Mouse (Mus musculus): Measurements from ENCODE around the gene Arrb2. TPM values are rescaled to one million over a fixed set of nuclear protein-coding genes. Genes with fewer than 3 reads are reported as not detected.
"Not testable (repeated sequence)": the region's sequence is repeated elsewhere in the genome, so short reads cannot be mapped to it uniquely, and the experiment has no call there.

The Arrb2 gene
- polyA plus RNA-seq, 1 experiment from 2014 or later, result 22.5 TPM

GRCm38 (mm10) chr11:70463970-70464369, 31.5 kb downstream of the Arrb2 start:
- POLR2A ChIA-PET, result interaction anchor here (1.4 kb wide), 1 partner anchor 12 kb away, joined by 4 read pairs; no protein-coding TSS in a partner anchor
- CTCF ChIA-PET, result interaction anchor here (1.9 kb wide), 1 partner anchor 24 kb away, joined by 3 read pairs; no protein-coding TSS in a partner anchor
- in situ Hi-C loops (cut with MboI; ENCODE audit: low pct_unique_long_range_greater_than_20kb), result no loop called here
- ATAC-seq (no peak), DNase-seq (ENCODE audit: low read depth, low spot score) (no peak)
- TF ChIP-seq CTCF (IDR thresholded peaks at IDR 0.05), result no peak
- no peaks in the 10 kb centered on the region for H3K27me3 ChIP-seq

- no peak for ATAC-seq
- no peak for TF ChIP-seq CTCF (IDR thresholded peaks at IDR 0.05)
- POLR2A ChIA-PET, result interaction anchor here (1.4 kb wide), 1 partner anchor 13 kb away, joined by 4 read pairs; no protein-coding TSS in a partner anchor
- in situ Hi-C loops (cut with MboI; ENCODE audit: low pct_unique_long_range_greater_than_20kb), result no loop called here
- H3K27me3 ChIP-seq, result no peaks in the 10 kb centered on the region
- CTCF ChIA-PET, result no interaction called here
- DNase-seq (ENCODE audit: low read depth, low spot score), result no peak
Observed at GRCm38 (mm10) chr11:70465211-70465610, 32.8 kb downstream of the Arrb2 start.

GRCm38 (mm10) chr11:70465824-70466223, 33.4 kb downstream of the Arrb2 start:
- no peak for DNase-seq (ENCODE audit: low read depth, low spot score)
- ATAC-seq, result no peak

DNA sequence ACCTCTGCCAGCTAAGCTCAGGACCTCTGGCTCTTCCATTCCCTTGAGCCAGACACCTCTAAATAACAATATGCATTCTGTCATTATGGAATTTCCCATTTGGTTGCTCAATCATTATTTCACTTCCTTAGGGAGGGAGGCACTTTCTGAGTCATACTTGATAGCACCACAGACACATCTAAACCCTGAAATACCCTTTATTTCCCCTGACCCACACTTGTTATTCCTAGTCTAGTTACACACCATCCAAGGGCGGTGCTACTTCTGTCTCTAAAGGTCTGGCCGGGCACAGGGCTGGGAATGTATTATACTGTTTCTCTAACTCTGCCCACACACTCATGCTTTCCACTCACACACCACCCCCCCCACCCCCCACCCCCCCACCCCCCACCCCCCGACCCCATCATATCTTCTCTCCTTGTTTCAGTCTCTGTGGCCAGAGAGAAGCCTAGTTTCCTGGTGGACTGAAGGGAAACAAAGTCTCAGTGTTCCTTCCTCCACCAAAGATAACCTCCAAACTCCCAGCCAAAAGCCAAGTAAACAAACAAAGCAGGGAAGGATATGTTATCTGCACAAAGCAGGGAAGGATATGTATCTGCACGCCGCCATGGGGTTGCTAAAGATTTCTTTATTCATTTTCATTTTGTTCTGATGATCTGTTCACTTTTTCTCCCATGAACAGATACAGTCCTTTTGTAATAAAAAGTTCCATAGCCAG, 35.6 kb downstream of the Arrb2 start:
- ATAC-seq, result no peak
- ChIA-PET CTCF (interaction anchor here (1.1 kb wide), 2 partner anchors 15 to 16 kb away, joined by 3 read pairs; partner anchors contain the start of gene Med11), POLR2A (no interaction called here)
- TF ChIP-seq CTCF (IDR thresholded peaks at IDR 0.05), result no peak
- in situ Hi-C loops (cut with MboI; ENCODE audit: low pct_unique_long_range_greater_than_20kb), result no loop called here
- DNase-seq (ENCODE audit: low read depth, low spot score), result peak; percentile 73
- no peaks in the 10 kb centered on the region for H3K27me3 ChIP-seq

More at GRCm38 (mm10) chr11:70465824-70466223, 33.4 kb downstream of the Arrb2 start:
- POLR2A ChIA-PET, result no interaction called here
- in situ Hi-C loops (cut with MboI; ENCODE audit: low pct_unique_long_range_greater_than_20kb), result no loop called here
- H3K27me3 ChIP-seq, result no peaks in the 10 kb centered on the region
- no peak for TF ChIP-seq CTCF (IDR thresholded peaks at IDR 0.05)
- CTCF ChIA-PET, result no interaction called here

DNA sequence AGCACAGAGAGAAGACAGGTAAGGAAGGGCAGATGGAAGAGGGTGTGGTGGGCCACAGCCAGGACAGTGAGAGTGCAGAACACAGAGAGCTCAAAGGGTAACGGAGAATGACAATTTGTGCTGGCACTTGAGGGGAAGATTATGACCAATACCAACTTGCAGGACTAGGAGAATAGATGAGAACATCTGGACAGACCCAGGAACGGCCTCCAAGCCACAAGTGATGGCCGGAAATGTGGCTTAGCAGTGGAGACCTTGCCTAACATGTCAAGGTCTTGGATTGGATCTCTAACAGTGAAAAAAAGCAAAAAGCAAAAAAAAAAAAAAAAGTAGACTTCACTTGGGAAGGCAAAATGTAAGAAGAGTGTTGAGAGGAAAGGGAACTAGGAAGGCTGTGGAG, 37.3 kb downstream of the Arrb2 start:
- ATAC-seq (no peak), DNase-seq (ENCODE audit: low read depth, low spot score) (no peak)
- ChIA-PET POLR2A (no interaction called here), CTCF (interaction anchor here (1.5 kb wide), 1 partner anchor 30 kb away, joined by 4 read pairs; no protein-coding TSS in a partner anchor)
- in situ Hi-C loops (cut with MboI; ENCODE audit: low pct_unique_long_range_greater_than_20kb), result no loop called here
- no peaks in the 10 kb centered on the region for H3K27me3 ChIP-seq
- no peak for TF ChIP-seq CTCF (IDR thresholded peaks at IDR 0.05)

GRCm38 (mm10) chr11:70472716-70473115, 40.3 kb downstream of the Arrb2 start:
- ATAC-seq (no peak), DNase-seq (ENCODE audit: low read depth, low spot score) (no peak)
- TF ChIP-seq CTCF (IDR thresholded peaks at IDR 0.05), result no peak
- in situ Hi-C loops (cut with MboI; ENCODE audit: low pct_unique_long_range_greater_than_20kb), result no loop called here
- ChIA-PET CTCF (no interaction called here), POLR2A (no interaction called here)
- H3K27me3 ChIP-seq, result no peaks in the 10 kb centered on the region

GRCm38 (mm10) chr11:70473291-70473690, 40.9 kb downstream of the Arrb2 start:
- in situ Hi-C loops (cut with MboI; ENCODE audit: low pct_unique_long_range_greater_than_20kb); ATAC-seq; POLR2A ChIA-PET; H3K27me3 ChIP-seq; CTCF ChIA-PET; DNase-seq (ENCODE audit: low read depth, low spot score): not testable (repeated sequence)

DNA sequence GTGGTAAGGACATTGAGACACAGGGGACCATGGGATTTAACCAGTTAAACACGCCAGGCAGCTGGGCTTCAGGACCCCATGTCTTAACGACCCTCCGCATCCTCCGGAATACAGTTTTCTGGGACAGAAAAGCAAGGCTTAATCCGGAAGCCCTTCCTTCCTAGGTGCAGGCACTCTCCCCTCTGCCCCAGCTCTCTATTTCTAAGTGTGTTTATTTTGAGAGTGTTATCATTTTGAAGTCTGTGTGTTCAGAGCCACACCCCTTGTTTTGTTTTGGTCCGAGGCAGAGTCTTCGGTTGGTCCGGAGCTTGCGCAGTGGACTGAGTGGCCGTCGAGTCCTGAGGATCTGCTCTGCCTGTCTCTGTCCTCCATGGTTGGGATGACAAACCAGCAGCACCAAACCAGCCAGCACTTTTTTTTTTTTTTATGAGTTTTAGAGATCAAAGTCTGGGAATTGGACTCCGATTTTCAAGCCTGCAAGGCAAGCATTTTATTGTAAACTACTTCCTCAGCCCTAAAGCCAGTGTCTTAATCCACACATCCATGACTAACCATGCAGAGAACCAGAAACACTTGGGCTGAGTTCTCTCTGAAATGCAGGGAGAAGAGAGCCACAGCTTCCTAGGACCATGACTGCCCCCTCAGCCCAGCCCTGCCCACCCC, 42.6 kb downstream of the Arrb2 start:
- no peaks in the 10 kb centered on the region for H3K27me3 ChIP-seq
- ChIA-PET CTCF (interaction anchor here (1.0 to 1.5 kb wide), 5 partner anchors 11 to 25 kb away, joined by 3 to 4 read pairs (median 3); partner anchors contain the start of gene Med11), POLR2A (no interaction called here)
- in situ Hi-C loops (cut with MboI; ENCODE audit: low pct_unique_long_range_greater_than_20kb), result no loop called here
- no peak for TF ChIP-seq CTCF (IDR thresholded peaks at IDR 0.05)
- no peak for ATAC-seq
- no peak for DNase-seq (ENCODE audit: low read depth, low spot score)

- no peak for TF ChIP-seq CTCF (IDR thresholded peaks at IDR 0.05)
- DNase-seq (ENCODE audit: low read depth, low spot score) (no peak), ATAC-seq (no peak)
- H3K27me3 ChIP-seq, result no peaks in the 10 kb centered on the region
- in situ Hi-C loops (cut with MboI; ENCODE audit: low pct_unique_long_range_greater_than_20kb), result no loop called here
- ChIA-PET CTCF (interaction anchor here (0.8 to 1.3 kb wide), 2 partner anchors 10 to 15 kb away, joined by 3 read pairs; no protein-coding TSS in a partner anchor), POLR2A (no interaction called here)
Observed at GRCm38 (mm10) chr11:70485498-70485897, 53.1 kb downstream of the Arrb2 start.

GRCm38 (mm10) chr11:70487816-70488215, 55.4 kb downstream of the Arrb2 start:
- no peak for ATAC-seq
- in situ Hi-C loops (cut with MboI; ENCODE audit: low pct_unique_long_range_greater_than_20kb), result no loop called here
- ChIA-PET CTCF (interaction anchor here (0.8 to 1.9 kb wide), 6 partner anchors 8 to 35 kb away, joined by 3 to 4 read pairs (median 3); no protein-coding TSS in a partner anchor), POLR2A (no interaction called here)
- DNase-seq (ENCODE audit: low read depth, low spot score), result no peak
- H3K27me3 ChIP-seq, result no peaks in the 10 kb centered on the region
- no peak for TF ChIP-seq CTCF (IDR thresholded peaks at IDR 0.05)

- in situ Hi-C loops (cut with MboI; ENCODE audit: low pct_unique_long_range_greater_than_20kb), result no loop called here
- ATAC-seq, result no peak
- ChIA-PET CTCF (interaction anchor here (1.1 to 1.9 kb wide), 4 partner anchors 9 to 14 kb away, joined by 3 to 5 read pairs (median 4); no protein-coding TSS in a partner anchor), POLR2A (no interaction called here)
- no peak for TF ChIP-seq CTCF (IDR thresholded peaks at IDR 0.05)
- no peaks in the 10 kb centered on the region for H3K27me3 ChIP-seq
- DNase-seq (ENCODE audit: low read depth, low spot score), result no peak
Observed at GRCm38 (mm10) chr11:70489138-70489537, 56.7 kb downstream of the Arrb2 start.

All from Patski (cell line).